Mouse (Mus musculus): ENCODE data around the gene Olfr1229.

Olfr1229 gene

DNA sequence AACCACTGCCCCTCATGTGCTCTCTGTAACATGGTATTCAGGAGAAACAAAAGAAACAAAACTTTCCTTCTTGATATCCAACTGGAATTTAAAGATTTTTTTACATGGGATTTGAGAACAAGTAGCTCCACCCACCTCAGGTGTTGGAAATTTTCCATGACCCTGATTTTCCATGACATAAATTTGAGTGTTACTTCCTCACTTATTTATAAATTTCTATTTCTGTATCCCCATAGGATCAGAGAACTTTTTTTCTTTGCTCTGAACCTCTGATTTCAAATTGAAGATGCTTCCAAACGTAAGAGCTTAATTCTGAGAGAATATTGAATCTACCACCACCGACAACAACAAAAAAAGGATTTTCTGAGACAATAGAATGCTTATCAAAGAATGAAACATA lies at the start of gene Olfr1229:
Gene Olfr1229, minus strand, starts transcription at position 101 of the 400 bp plus-strand sequence.
- DNase-seq (ENCODE audit: low spot score in 2 of 2), result no peak

DNA sequence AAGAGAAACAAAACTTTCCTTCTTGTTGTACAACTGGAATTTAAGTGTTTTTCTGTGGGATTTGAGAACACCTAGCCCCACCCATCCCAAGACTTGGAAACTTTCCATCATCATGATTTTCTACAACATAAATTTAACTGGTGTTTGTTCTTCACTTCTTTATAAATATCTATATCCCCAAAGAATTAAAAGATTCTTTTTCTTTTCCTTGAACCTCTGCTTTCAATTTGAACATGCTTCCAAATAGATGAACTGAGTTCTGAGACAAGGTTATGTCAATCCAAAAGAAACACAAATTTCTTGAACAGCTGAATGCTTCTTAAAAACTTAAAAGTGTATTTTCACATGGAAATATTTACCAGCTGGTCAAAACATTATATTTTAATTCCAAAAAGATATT lies 41.8 kb upstream of the Olfr1229 start, which contains the start of gene Olfr1232:
Gene Olfr1232, minus strand, starts transcription at position 101 of the 400 bp plus-strand sequence.
- no peak for DNase-seq (ENCODE audit: low spot score in 2 of 2)

DNA sequence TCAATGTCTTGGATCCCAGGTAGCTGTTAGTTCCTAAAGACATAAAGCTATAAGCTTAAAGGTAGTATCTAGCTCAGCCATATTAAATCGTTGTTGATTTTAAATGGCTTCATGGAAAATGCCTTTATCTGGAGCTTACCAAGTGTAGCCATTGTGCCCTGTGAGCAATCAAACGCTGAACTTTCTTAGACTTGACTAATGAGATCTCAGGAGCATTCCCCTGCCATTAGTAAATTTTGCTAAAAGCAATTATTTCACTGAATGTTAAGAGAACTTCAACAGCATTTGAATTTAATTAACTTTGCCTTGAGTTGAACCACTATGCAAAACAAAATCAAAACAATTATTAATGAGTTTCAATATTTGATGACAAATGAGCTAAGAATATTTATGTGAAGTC lies 19.2 kb upstream of the Olfr1229 start, which contains the start of gene Olfr1231:
Gene Olfr1231, minus strand, starts transcription at position 101 of the 400 bp plus-strand sequence.
- DNase-seq (ENCODE audit: low spot score in 2 of 2), result no peak

DNA sequence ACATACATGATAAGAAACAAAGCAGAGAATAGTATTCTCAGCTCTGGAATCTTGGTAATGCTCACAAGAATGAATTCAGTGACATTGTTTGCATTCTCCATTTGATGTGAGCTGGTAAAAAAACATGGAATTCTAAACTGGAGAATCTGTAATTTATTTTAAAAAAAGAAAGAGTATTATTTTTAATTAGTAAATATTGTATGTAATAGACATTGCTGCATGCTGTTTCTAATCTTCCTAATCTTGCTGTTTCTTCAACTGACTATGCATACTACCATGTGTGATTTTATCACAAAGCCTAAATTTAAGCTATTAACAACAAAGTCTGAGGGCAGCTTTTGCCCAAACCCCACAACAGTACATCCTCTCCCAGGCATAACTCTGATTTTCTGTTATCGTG lies 9.4 kb upstream of the Olfr1229 start, which contains the start of gene Olfr1230:
Gene Olfr1230, minus strand, starts transcription at position 101 of the 400 bp plus-strand sequence.
- DNase-seq (ENCODE audit: low spot score in 2 of 2), result no peak

DNA sequence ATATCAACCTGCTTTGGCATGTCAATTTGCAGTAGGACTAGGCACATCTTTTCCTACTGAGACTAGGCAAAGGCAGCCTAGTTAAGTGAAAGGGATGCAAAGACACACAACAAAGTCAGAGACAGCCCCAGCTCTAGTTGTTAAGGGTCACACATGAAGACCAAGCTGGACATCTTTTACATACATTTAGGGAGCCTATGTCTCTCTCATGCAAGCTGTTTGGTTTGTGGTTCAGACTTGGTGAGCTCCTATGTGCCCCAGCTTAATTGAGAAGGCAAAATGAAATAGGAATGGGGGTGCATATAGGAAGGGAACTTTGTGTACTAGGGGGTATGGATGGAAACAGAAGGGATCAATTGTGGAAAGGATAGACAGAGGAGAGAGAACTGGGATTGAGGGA lies 33.9 kb downstream of the Olfr1229 start, which contains the start of gene Olfr1228:
Gene Olfr1228, minus strand, starts transcription at position 101 of the 400 bp plus-strand sequence.
- no peak for DNase-seq (ENCODE audit: low spot score in 2 of 2)

Measured in heart, adult 9 months (tissue).